Mouse (Mus musculus) retina, adult 2 months (tissue): ENCODE measurements at regions not wholly inside any gene's neighbourhood (a gene's known extent, or its start where the extent isn't known, plus 50 kb on each side); places are given as distances from the start of the nearest gene placed in this dataset.

Experiments
- DNase-seq: peaks from one replicate; pipeline ENCODE4 v3.0.0-alpha.2; 2012; ENCODE audit warnings: low read depth, low spot score

- DNase-seq = no peak
These were observed 459.4 kb downstream of the Pros1 start for GRCm38 (mm10) chr16:63313544-63313943.

GRCm38 (mm10) chr16:63319602-63320001 is 465.5 kb downstream of the Pros1 start:
- DNase-seq = no peak

GRCm38 (mm10) chr16:63351511-63352125 is 497.5 kb downstream of the Pros1 start:
- DNase-seq = no peak

- no peak for DNase-seq
These were observed 494.1 kb downstream of the Epha3 start for GRCm38 (mm10) chr16:63369868-63370267.

GRCm38 (mm10) chr16:63371275-63371674 is 492.7 kb downstream of the Epha3 start:
- DNase-seq = no peak

GRCm38 (mm10) chr16:63404976-63405375 is 459.0 kb downstream of the Epha3 start:
- no peak for DNase-seq

- DNase-seq = no peak
These were observed 451.3 kb downstream of the Epha3 start for GRCm38 (mm10) chr16:63412656-63413055.

- no peak for DNase-seq
These were observed 411.7 kb downstream of the Epha3 start for GRCm38 (mm10) chr16:63452301-63452700.

- DNase-seq = no peak
These were observed 397.4 kb downstream of the Epha3 start for GRCm38 (mm10) chr16:63466615-63467014.

- DNase-seq = no peak
These were observed 395.1 kb downstream of the Epha3 start for GRCm38 (mm10) chr16:63468851-63469250.
